Mouse (Mus musculus): ENCODE data around the gene Prss36. TPM values are rescaled to one million over a fixed set of nuclear protein-coding genes. Genes with fewer than 3 reads are reported as not detected.
A peak's percentile ranks its signal among the peaks of the same experiment; 100 is the strongest.

Prss36 gene
- total and polyA plus RNA-seq, 3 experiments, result 1.7 to 5.1 TPM; not detected in 1

- Histone ChIP-seq H3K36me3 (ENCODE audit: control insufficient read depth in 1 of 2, insufficient read depth in 2 of 2, low read length in 2 of 2) (peaks cover 2 to 4% of the 10 kb centered on the region in 2 experiments; a peak in 3 of 4 replicates), H3K9ac (ENCODE audit: control insufficient read depth, low read depth, low read length, poor library complexity, severe bottlenecking) (peak overlapping the region; percentile 80), H3K79me2 (ENCODE audit: control insufficient read depth, insufficient read depth, low read length, poor library complexity) (peaks cover 5% of the 10 kb centered on the region), H3K27ac (ENCODE audit: control insufficient read depth, low read depth, low read length) (peak overlapping the region; percentile 74), H3K4me1 (ENCODE audit: control insufficient read depth in 1 of 2, insufficient read depth in 2 of 2, low read length in 2 of 2) (peaks cover 2 to 7% of the 10 kb centered on the region in 2 experiments; a peak in 2 of 4 replicates), H3K4me3 (ENCODE audit: control insufficient read depth in 1 of 2, insufficient read depth in 1 of 2, low read depth in 2 of 2, low read length in 2 of 2) (peak overlapping the region; percentile 83 to 93), H3K9me3 (replicated peaks; ENCODE audit: insufficient read depth, low read length) (no peaks in the 10 kb centered on the region), H3K27me3 (ENCODE audit: control insufficient read depth in 1 of 2, insufficient read depth in 2 of 2, low read length in 2 of 2) (no peaks in the 10 kb centered on the region)
- TF ChIP-seq E2F4 (IDR thresholded peaks at IDR 0.05; ENCODE audit: borderline replicate concordance, low read depth, low read length) (no peak), ZNF384 (IDR thresholded peaks at IDR 0.05; ENCODE audit: low read depth, low read length) (peak; percentile 60; the same call in 1 of the 2 replicates), CHD1 (IDR thresholded peaks at IDR 0.05; ENCODE audit: low read depth, low read length) (peak; percentile 78; the same call in 1 of the 2 replicates), GATA1 (IDR thresholded peaks at IDR 0.05; ENCODE audit: low read depth, low read length) (peak; percentile 76), KAT2A (conservative IDR thresholded peaks at IDR 0.05; ENCODE audit: low read depth, low read length) (no peak), EP300 (IDR thresholded peaks at IDR 0.05; ENCODE audit: low read depth in 1 of 2, low read length in 2 of 2) (peak; percentile 5 to 16; a peak in 1 of 4 replicates)
- no peak for DNase-seq (ENCODE audit: low read depth, low spot score)
Measured at GRCm38 (mm10) chr7:127912938-127913337, 33.6 kb downstream of the Prss36 start.

GRCm38 (mm10) chr7:127912190-127912871, 34.2 kb downstream of the Prss36 start, which contains the start of gene Kat8:
Gene Kat8 (plus strand): TSS chr7:127912516.
- H3K36me3 ChIP-seq (ENCODE audit: control insufficient read depth in 1 of 2, insufficient read depth in 2 of 2, low read length in 2 of 2), result peaks cover 2 to 4% of the 10 kb centered on the region in 2 experiments; a peak in 3 of 4 replicates
- peak; percentile 62 to 92; a peak in 3 of 4 replicates for TF ChIP-seq POLR2A (IDR thresholded peaks at IDR 0.05; ENCODE audit: control insufficient read depth in 1 of 2, insufficient read depth in 1 of 2, low read depth in 1 of 2, low read length in 2 of 2, poor library complexity in 1 of 2)
- TF ChIP-seq HCFC1 (IDR thresholded peaks at IDR 0.05; ENCODE audit: low read depth, low read length), result peak; percentile 97
- no peak for TF ChIP-seq MAX (IDR thresholded peaks at IDR 0.05; ENCODE audit: low read length)
- no peak for TF ChIP-seq JUND (IDR thresholded peaks at IDR 0.05; ENCODE audit: low read depth, low read length)
- 0 out of 2 replicates have a peak, but pooled peaks have one; percentile 36 for TF ChIP-seq ZKSCAN1 (IDR thresholded peaks at IDR 0.05; ENCODE audit: low read depth, low read length)
- no peak for TF ChIP-seq BHLHE40 (IDR thresholded peaks at IDR 0.05; ENCODE audit: borderline replicate concordance, low read depth, low read length)
- peak; percentile 85 for TF ChIP-seq MAZ (IDR thresholded peaks at IDR 0.05; ENCODE audit: low read depth, low read length)
- TF ChIP-seq E2F4 (IDR thresholded peaks at IDR 0.05; ENCODE audit: borderline replicate concordance, low read depth, low read length), result no peak
- no peak for TF ChIP-seq RCOR1 (IDR thresholded peaks at IDR 0.05; ENCODE audit: low read depth, low read length)
- TF ChIP-seq CTCF (IDR thresholded peaks at IDR 0.05 in 2 of 3, conservative IDR thresholded peaks at IDR 0.05 in 1 of 3; ENCODE audit: control insufficient read depth in 1 of 3, insufficient read depth in 1 of 3, low read depth in 2 of 3, low read length in 3 of 3, poor library complexity in 1 of 3, severe bottlenecking in 1 of 3), result no peak
- no peak for TF ChIP-seq USF2 (IDR thresholded peaks at IDR 0.05; ENCODE audit: borderline replicate concordance in 1 of 2, insufficient read depth in 1 of 2, low read depth in 1 of 2, low read length in 2 of 2)
- TF ChIP-seq SMC3 (IDR thresholded peaks at IDR 0.05; ENCODE audit: low read depth, low read length), result no peak
- peak; percentile 91 for TF ChIP-seq TBP (IDR thresholded peaks at IDR 0.05; ENCODE audit: low read depth, low read length)
- TF ChIP-seq MEF2A (IDR thresholded peaks at IDR 0.05; ENCODE audit: extremely low read depth, insufficient replicate concordance, low read depth, low read length, poor library complexity, severe bottlenecking), result no peak
- no peak for TF ChIP-seq ZNF384 (IDR thresholded peaks at IDR 0.05; ENCODE audit: low read depth, low read length)
- TF ChIP-seq GATA1 (IDR thresholded peaks at IDR 0.05; ENCODE audit: low read depth, low read length), result no peak
- TF ChIP-seq GABPA (IDR thresholded peaks at IDR 0.05; ENCODE audit: low read depth, low read length), result no peak
- TF ChIP-seq CHD2 (IDR thresholded peaks at IDR 0.05; ENCODE audit: low read length), result peak; percentile 74; the same call in 1 of the 2 replicates
- peak; percentile 57 for TF ChIP-seq NRF1 (IDR thresholded peaks at IDR 0.05; ENCODE audit: insufficient read depth, low read depth, low read length, poor library complexity, severe bottlenecking)
- TF ChIP-seq EP300 (IDR thresholded peaks at IDR 0.05; ENCODE audit: low read depth in 1 of 2, low read length in 2 of 2), result peak in 1 of 2 experiments; percentile 23; a peak in 1 of 4 replicates
- TF ChIP-seq MXI1 (IDR thresholded peaks at IDR 0.05; ENCODE audit: low read depth, low read length), result peak; percentile 81
- peak; percentile 90 for TF ChIP-seq NELFE (IDR thresholded peaks at IDR 0.05; ENCODE audit: low read depth, low read length)
- TF ChIP-seq RAD21 (IDR thresholded peaks at IDR 0.05; ENCODE audit: low read depth, low read length), result no peak
- no peak for TF ChIP-seq POLR2AphosphoS5 (IDR thresholded peaks at IDR 0.05; ENCODE audit: borderline replicate concordance, low read depth, low read length)
- TF ChIP-seq USF1 (IDR thresholded peaks at IDR 0.05; ENCODE audit: low read depth, low read length), result no peak
- TF ChIP-seq MYC (IDR thresholded peaks at IDR 0.05; ENCODE audit: low read depth, low read length), result no peak
- TF ChIP-seq ZC3H11A (IDR thresholded peaks at IDR 0.05; ENCODE audit: low read depth, low read length), result no peak

More at GRCm38 (mm10) chr7:127912190-127912871, 34.2 kb downstream of the Prss36 start, which contains the start of gene Kat8:
- Histone ChIP-seq H3K4me3 (ENCODE audit: control insufficient read depth in 1 of 2, insufficient read depth in 1 of 2, low read depth in 2 of 2, low read length in 2 of 2) (peak within 1 kb of the TSS; percentile 83 to 93), H3K27me3 (ENCODE audit: control insufficient read depth in 1 of 2, insufficient read depth in 2 of 2, low read length in 2 of 2) (no peaks in the 10 kb centered on the region), H3K79me2 (ENCODE audit: control insufficient read depth, insufficient read depth, low read length, poor library complexity) (peaks cover 5% of the 10 kb centered on the region), H3K4me1 (ENCODE audit: control insufficient read depth in 1 of 2, insufficient read depth in 2 of 2, low read length in 2 of 2) (peaks cover 2 to 7% of the 10 kb centered on the region in 2 experiments; a peak in 2 of 4 replicates), H3K9me3 (replicated peaks; ENCODE audit: insufficient read depth, low read length) (no peaks in the 10 kb centered on the region), H3K27ac (ENCODE audit: control insufficient read depth, low read depth, low read length) (peak within 1 kb of the TSS; percentile 74), H3K9ac (ENCODE audit: control insufficient read depth, low read depth, low read length, poor library complexity, severe bottlenecking) (peak within 1 kb of the TSS; percentile 80)
- peak; percentile 95 for DNase-seq (ENCODE audit: low read depth, low spot score)

Data from MEL (cell line).